Mouse (Mus musculus): ENCODE measurements at regions not wholly inside any gene's neighbourhood (a gene's known extent, or its start where the extent isn't known, plus 50 kb on each side); places are given as distances from the start of the nearest gene placed in this dataset.

DNA sequence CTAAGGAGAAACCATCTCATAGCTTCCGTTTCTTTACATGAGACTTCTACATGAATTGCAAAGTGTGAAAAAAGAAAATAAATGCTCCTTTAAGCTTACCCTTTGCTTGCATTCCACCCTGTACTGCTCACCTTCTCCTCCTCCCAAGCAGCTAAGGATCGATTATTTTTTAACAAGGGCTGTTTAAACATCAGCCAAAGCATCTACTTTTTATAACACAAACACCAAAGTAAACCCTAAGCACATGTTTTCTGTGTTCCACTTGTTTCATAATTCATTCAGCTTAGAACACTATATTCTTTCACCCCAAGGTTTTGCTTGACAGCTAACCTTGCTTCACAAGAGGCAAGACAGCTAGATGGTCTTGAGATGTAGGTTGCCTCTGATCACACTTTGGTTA, 129.4 kb upstream of the Tas2r134 start:
- H3K9ac ChIP-seq, result no peak overlapping the region
- no peak for ATAC-seq (ENCODE audit: low FRiP score, low read depth)
- H3K4me1 ChIP-seq (replicated peaks), result no peaks in the 10 kb centered on the region
- H3K36me3 ChIP-seq, result no peaks in the 10 kb centered on the region
- no peaks in the 10 kb centered on the region for H3K27me3 ChIP-seq
- 88% methylated on average over 2 of the region's 2 CpGs for whole genome bisulfite sequencing
- no peak overlapping the region for H3K4me2 ChIP-seq
- no peak overlapping the region for H3K4me3 ChIP-seq
- no peaks in the 10 kb centered on the region for H3K9me3 ChIP-seq
- H3K27ac ChIP-seq (replicated peaks), result no peak overlapping the region

DNA sequence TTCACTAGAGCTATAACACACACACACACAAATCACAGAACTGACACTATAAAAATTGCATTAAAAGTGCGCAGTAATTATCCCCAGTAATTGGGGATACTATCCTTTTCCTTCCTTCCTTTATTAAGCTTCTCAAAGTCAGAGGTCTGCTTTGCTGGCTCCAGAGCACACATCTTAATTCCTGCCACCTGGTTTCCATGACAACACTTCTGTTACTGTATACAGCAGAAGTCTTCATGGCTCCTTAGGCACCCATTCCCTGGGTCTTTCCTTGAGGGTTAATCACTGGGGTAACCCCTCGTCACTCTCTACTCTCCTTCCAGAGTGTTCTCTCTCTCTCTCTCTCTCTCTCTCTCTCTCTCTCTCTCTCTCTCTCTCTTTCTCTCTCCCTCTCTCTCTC, 153.6 kb upstream of the Tas2r134 start:
- ATAC-seq (ENCODE audit: low FRiP score, low read depth), result no peak; the same call in 1 of the 2 replicates
- WGBS, result 47% methylated on average over 2 of the region's 2 CpGs
- no peaks in the 10 kb centered on the region for H3K36me3 ChIP-seq
- no peaks in the 10 kb centered on the region for H3K9me3 ChIP-seq
- no peak overlapping the region for H3K4me3 ChIP-seq
- no peak overlapping the region for H3K9ac ChIP-seq
- H3K27me3 ChIP-seq, result no peaks in the 10 kb centered on the region
- H3K27ac ChIP-seq (replicated peaks), result no peak overlapping the region
- peaks cover 5% of the 10 kb centered on the region; the same call in 1 of the 2 replicates for H3K4me1 ChIP-seq (replicated peaks)
- H3K4me2 ChIP-seq, result no peak overlapping the region

- H3K4me2 ChIP-seq, result no peak overlapping the region
- 0 out of 2 replicates have a peak, but pooled peaks cover 4% of the 10 kb centered on the region for H3K4me1 ChIP-seq (replicated peaks)
- no peak overlapping the region for H3K4me3 ChIP-seq
- no peaks in the 10 kb centered on the region for H3K27me3 ChIP-seq
- WGBS, result 71% methylated on average over 7 of the region's 7 CpGs
- peak overlapping the region; percentile 31; the same call in 1 of the 2 replicates for H3K27ac ChIP-seq (replicated peaks)
- no peak overlapping the region for H3K9ac ChIP-seq
- ATAC-seq (ENCODE audit: low FRiP score, low read depth), result peak; percentile 63; the same call in 1 of the 2 replicates
- no peaks in the 10 kb centered on the region for H3K36me3 ChIP-seq
- no peaks in the 10 kb centered on the region for H3K9me3 ChIP-seq
Observed at GRCm38 (mm10) chr2:51467027-51467694, 160.2 kb upstream of the Tas2r134 start.

DNA sequence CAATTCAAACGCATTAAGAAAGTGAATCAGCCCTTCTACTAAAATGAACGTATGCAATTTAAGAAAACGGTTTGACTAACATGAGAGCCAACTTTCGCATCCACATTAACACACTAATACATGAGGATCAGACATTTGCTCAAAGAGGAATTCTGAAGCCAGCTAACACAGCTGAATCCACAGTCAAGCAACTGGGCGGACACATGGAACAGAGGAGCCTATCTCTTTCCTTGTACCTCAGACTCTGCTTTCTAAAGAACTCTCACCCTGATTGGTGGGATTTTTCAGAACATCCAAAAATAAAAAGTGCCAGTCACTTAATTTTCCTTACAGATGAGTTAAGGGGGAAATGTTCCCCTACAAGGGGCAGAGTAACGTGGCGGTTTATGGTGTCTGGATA, 161.3 kb upstream of the Tas2r134 start:
- Histone ChIP-seq H3K27ac (replicated peaks) (no peak overlapping the region), H3K4me1 (replicated peaks) (0 out of 2 replicates have a peak, but pooled peaks cover 4% of the 10 kb centered on the region), H3K36me3 (no peaks in the 10 kb centered on the region), H3K4me3 (no peak overlapping the region), H3K4me2 (no peak overlapping the region), H3K9me3 (no peaks in the 10 kb centered on the region), H3K27me3 (no peaks in the 10 kb centered on the region), H3K9ac (no peak overlapping the region)
- WGBS, result 93% methylated on average over 7 of the region's 7 CpGs
- ATAC-seq (ENCODE audit: low FRiP score, low read depth), result no peak

GRCm38 (mm10) chr2:51465576-51465975, 161.7 kb upstream of the Tas2r134 start:
- 83% methylated on average over 7 of the region's 7 CpGs for WGBS
- no peak overlapping the region for H3K4me3 ChIP-seq
- no peaks in the 10 kb centered on the region for H3K27me3 ChIP-seq
- no peak overlapping the region for H3K9ac ChIP-seq
- H3K4me1 ChIP-seq (replicated peaks), result 0 out of 2 replicates have a peak, but pooled peaks cover 4% of the 10 kb centered on the region
- H3K9me3 ChIP-seq, result no peaks in the 10 kb centered on the region
- H3K27ac ChIP-seq (replicated peaks), result no peak overlapping the region
- ATAC-seq (ENCODE audit: low FRiP score, low read depth), result no peak
- no peaks in the 10 kb centered on the region for H3K36me3 ChIP-seq
- no peak overlapping the region for H3K4me2 ChIP-seq

DNA sequence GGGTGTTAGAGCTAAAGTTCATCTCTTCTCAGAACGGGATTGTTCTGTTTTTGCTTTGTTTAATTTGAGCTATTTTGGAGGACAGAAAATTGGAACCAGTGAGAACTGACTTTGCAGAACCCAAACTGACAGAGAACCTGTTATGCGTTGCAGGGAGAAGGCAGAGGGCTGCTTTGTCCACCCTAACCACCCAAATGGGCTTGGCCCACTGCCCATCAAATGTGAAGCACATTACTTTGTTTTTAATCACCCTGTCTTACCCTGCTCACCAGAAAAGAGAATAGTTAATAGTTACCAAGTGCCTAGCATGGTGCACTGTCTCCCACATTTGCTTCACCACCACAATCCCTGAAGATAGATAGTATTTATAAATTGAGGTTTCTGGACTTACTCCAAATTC, 163.0 kb upstream of the Tas2r134 start:
- no peaks in the 10 kb centered on the region for H3K27me3 ChIP-seq
- WGBS, result 69% methylated on average over 2 of the region's 2 CpGs
- H3K9me3 ChIP-seq, result no peaks in the 10 kb centered on the region
- ATAC-seq (ENCODE audit: low FRiP score, low read depth), result no peak
- no peak overlapping the region for H3K9ac ChIP-seq
- H3K4me3 ChIP-seq, result no peak overlapping the region
- H3K4me2 ChIP-seq, result no peak overlapping the region
- H3K27ac ChIP-seq (replicated peaks), result no peak overlapping the region
- H3K36me3 ChIP-seq, result no peaks in the 10 kb centered on the region
- H3K4me1 ChIP-seq (replicated peaks), result 0 out of 2 replicates have a peak, but pooled peaks cover 4% of the 10 kb centered on the region

DNA sequence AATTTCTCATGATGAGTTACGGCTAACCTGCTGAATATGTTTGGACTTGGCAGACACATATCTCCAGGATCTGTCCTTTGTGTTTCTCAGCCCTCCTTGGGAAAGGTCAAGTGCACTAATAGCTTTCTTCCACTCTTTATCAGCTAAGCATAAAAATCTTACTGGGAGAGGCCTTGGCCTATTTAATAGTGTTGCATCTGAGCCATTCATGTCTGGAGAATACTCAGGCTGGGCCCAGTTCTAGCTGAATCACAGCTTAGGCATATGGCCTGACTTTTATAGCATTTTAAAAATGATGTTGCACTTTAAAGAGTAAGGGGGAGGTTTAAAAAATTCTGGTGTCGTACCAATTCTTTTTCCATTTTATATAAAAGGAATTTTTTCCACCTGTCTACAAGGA, 166.4 kb upstream of the Tas2r134 start:
- no peak overlapping the region for H3K9ac ChIP-seq
- no peak for ATAC-seq (ENCODE audit: low FRiP score, low read depth)
- no peak overlapping the region for H3K4me2 ChIP-seq
- no peaks in the 10 kb centered on the region for H3K27me3 ChIP-seq
- H3K4me3 ChIP-seq, result no peak overlapping the region
- no peaks in the 10 kb centered on the region for H3K9me3 ChIP-seq
- no peaks in the 10 kb centered on the region for H3K4me1 ChIP-seq (replicated peaks)
- H3K27ac ChIP-seq (replicated peaks), result no peak overlapping the region
- WGBS, result 82% methylated on average over 2 of the region's 2 CpGs
- H3K36me3 ChIP-seq, result no peaks in the 10 kb centered on the region

- H3K27ac ChIP-seq (replicated peaks), result no peak overlapping the region
- no peak overlapping the region for H3K9ac ChIP-seq
- H3K4me3 ChIP-seq, result no peak overlapping the region
- H3K4me1 ChIP-seq (replicated peaks), result no peaks in the 10 kb centered on the region
- no peaks in the 10 kb centered on the region for H3K27me3 ChIP-seq
- WGBS, result 85% methylated on average over 2 of the region's 2 CpGs
- no peak for ATAC-seq (ENCODE audit: low FRiP score, low read depth)
- H3K9me3 ChIP-seq, result no peaks in the 10 kb centered on the region
- H3K36me3 ChIP-seq, result no peaks in the 10 kb centered on the region
- no peak overlapping the region for H3K4me2 ChIP-seq
Observed at GRCm38 (mm10) chr2:51459486-51459885, 167.8 kb upstream of the Tas2r134 start.

DNA sequence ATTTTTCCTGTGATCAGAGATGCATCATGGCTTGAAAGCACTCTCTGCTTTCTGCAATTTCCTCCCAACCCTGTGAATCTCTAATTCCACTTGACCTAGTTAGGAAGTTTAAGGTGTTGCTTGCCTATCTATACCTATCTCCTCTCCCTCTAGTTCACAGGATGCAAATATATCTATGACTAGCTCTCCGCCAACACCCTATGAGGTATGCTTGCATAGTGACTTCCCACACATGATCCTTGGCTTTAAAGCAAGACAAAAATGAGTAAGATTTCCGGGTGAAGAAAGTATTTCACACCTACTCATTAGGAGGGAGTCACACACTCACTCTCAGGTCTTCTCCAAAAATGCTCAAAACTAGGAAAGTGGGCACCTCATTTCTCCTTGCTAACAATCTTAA, 169.6 kb upstream of the Tas2r134 start:
- H3K4me3 ChIP-seq, result no peak overlapping the region
- no peak overlapping the region for H3K4me2 ChIP-seq
- no peaks in the 10 kb centered on the region for H3K27me3 ChIP-seq
- H3K27ac ChIP-seq (replicated peaks), result no peak overlapping the region
- ATAC-seq (ENCODE audit: low FRiP score, low read depth), result no peak
- WGBS, result 94% methylated on average over 2 of the region's 2 CpGs
- no peak overlapping the region for H3K9ac ChIP-seq
- H3K36me3 ChIP-seq, result no peaks in the 10 kb centered on the region
- no peaks in the 10 kb centered on the region for H3K9me3 ChIP-seq
- no peaks in the 10 kb centered on the region for H3K4me1 ChIP-seq (replicated peaks)

DNA sequence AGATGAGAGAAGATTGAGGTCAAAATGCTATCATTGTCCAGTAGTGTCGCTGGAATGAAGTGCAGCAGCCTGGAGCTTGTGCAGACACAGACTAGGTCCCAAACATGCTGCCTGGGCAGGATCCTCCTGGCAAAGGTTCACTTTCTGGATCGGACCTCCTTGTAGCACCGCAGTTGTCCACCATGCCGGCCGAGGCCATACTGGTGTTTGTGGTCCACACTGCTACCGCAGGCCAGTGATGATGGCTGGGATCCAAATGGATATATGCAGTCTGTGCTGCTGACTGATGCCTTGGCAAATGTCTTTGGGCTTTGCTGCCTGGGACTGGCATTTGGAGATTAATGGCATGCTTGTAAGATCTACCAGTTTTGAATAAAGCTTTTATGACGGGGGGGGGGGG, 174.5 kb upstream of the Tas2r134 start:
- Histone ChIP-seq H3K4me1 (replicated peaks) (no peaks in the 10 kb centered on the region), H3K9ac (no peak overlapping the region), H3K36me3 (no peaks in the 10 kb centered on the region), H3K9me3 (no peaks in the 10 kb centered on the region), H3K4me2 (no peak overlapping the region), H3K27me3 (no peaks in the 10 kb centered on the region), H3K4me3 (no peak overlapping the region), H3K27ac (replicated peaks) (no peak overlapping the region)
- ATAC-seq (ENCODE audit: low FRiP score, low read depth), result no peak
- WGBS, result 69% methylated on average over 7 of the region's 7 CpGs

DNA sequence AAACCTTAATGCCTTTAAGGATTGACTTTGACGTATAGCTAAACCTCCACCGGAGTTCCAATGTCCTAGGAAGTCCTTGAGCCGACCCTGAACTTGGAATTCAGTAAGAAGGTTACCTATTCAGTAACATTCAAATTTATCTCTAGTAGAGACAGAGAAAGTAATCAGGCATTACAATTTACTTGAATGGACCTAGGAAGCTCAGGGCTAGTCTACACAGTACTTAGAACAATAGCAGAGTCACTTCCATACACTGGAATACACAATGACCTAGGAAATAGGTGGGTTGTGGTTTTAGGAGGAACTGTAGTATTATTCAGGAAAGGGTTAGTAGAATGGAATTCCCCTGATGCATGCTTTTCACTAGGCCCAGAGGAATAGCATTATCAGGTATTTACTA, 179.2 kb upstream of the Tas2r134 start:
- WGBS, result 91% methylated on average over 3 of the region's 3 CpGs
- H3K4me2 ChIP-seq, result no peak overlapping the region
- no peaks in the 10 kb centered on the region for H3K27me3 ChIP-seq
- H3K36me3 ChIP-seq, result no peaks in the 10 kb centered on the region
- H3K9ac ChIP-seq, result no peak overlapping the region
- H3K4me1 ChIP-seq (replicated peaks), result 0 out of 2 replicates have a peak, but pooled peaks cover 5% of the 10 kb centered on the region
- H3K27ac ChIP-seq (replicated peaks), result no peak overlapping the region
- H3K4me3 ChIP-seq, result no peak overlapping the region
- no peaks in the 10 kb centered on the region for H3K9me3 ChIP-seq
- ATAC-seq (ENCODE audit: low FRiP score, low read depth), result no peak

DNA sequence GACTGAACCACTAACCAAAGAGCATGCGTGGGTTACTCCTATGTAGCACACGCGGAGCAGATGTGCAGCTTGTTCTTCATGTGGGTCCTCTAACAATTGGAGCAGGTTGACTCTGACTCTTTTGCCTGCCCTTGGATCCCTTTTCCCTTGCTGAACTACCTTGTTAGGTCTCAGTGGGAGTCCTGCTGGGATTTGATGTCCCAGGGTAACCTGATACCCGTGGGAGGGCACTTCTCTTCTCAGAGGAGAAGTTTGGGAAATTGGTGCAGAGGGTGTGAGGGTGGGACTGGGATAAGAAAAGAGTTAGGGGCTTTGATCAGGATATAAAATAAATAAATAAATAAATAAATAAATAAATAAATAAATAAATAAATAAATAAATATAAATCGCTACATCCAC, 179.7 kb upstream of the Tas2r134 start:
- 93% methylated on average over 5 of the region's 5 CpGs for WGBS
- Histone ChIP-seq H3K27me3 (no peaks in the 10 kb centered on the region), H3K4me1 (replicated peaks) (0 out of 2 replicates have a peak, but pooled peaks cover 7% of the 10 kb centered on the region), H3K4me2 (no peak overlapping the region), H3K27ac (replicated peaks) (no peak overlapping the region), H3K9me3 (no peaks in the 10 kb centered on the region), H3K36me3 (no peaks in the 10 kb centered on the region), H3K9ac (no peak overlapping the region), H3K4me3 (no peak overlapping the region)
- no peak for ATAC-seq (ENCODE audit: low FRiP score, low read depth)

Measured in hindbrain, embryonic 15.5 days (tissue).